Mouse (Mus musculus): ENCODE data around the gene Fos.

GRCm38 (mm10) chr12:85425721-85426120 is 48.0 kb upstream of the Fos start:
- TF ChIP-seq POLR2A (IDR thresholded peaks at IDR 0.05; ENCODE audit: borderline replicate concordance, low read depth, low read length) = no peak
- TF ChIP-seq CTCF (IDR thresholded peaks at IDR 0.05; ENCODE audit: low read depth, low read length) = no peak

All from bone marrow macrophage, adult 2 months (primary cell).